Mouse (Mus musculus) urinary bladder, adult 18-20 months (tissue): ENCODE measurements at regions not wholly inside any gene's neighbourhood (a gene's known extent, or its start where the extent isn't known, plus 50 kb on each side); places are given as distances from the start of the nearest gene placed in this dataset.

ENCODE experiments used
- DNase-seq, 2 experiments: peaks; one replicate each; pipeline ENCODE4 v3.0.0; 2022; ENCODE audit warnings: low spot score in 2 of 2, mixed read lengths in 2 of 2

DNA sequence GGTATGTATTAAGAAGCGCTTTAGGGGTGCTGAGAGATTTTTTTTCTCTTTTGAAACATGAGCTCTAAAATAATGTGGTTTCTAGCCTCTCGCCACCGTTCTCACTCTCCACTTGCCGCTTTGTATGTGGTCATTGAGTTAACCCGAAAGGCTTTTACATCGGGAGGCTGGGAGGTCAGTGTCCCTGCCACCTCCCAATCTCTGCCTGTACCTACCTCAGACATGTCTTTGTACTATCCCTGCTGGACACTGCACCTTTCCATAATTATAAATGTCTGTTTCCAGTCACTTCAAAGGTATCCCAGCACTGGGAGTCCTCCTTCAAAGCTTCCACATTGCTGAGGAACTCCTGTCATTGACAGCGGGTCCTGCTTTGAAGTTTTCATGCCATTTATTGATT lies 347.6 kb upstream of the Tbc1d2b start:
- DNase-seq: no peak

- DNase-seq: no peak
These were observed 327.3 kb upstream of the Tbc1d2b start for GRCm38 (mm10) chr9:90597894-90598293.

GRCm38 (mm10) chr9:90556742-90557141 lies 286.1 kb upstream of the Tbc1d2b start:
- no peak for DNase-seq

- DNase-seq: no peak
These were observed 285.6 kb upstream of the Tbc1d2b start for GRCm38 (mm10) chr9:90556216-90556615.

- DNase-seq: no peak
These were observed 277.3 kb upstream of the Tbc1d2b start for GRCm38 (mm10) chr9:90547931-90548330.

DNA sequence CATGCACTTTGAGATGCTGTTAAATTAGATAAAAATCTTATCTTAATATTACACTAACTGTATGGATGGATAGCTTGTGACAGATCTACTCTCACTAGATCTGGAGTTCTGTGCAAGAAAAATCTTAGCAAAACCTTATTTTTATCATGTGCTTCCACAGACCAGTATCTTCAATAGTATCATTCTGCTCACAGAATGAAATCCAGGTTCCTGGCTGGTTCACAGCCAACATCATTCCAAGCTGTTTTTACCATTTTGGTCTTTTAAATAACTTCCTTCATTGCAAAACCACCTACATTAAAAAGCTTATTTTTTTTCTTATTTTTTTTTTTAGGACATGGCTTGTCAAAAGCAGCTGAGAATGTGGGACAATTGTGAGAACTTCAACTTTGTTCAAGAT lies 276.1 kb upstream of the Tbc1d2b start:
- no peak for DNase-seq

DNA sequence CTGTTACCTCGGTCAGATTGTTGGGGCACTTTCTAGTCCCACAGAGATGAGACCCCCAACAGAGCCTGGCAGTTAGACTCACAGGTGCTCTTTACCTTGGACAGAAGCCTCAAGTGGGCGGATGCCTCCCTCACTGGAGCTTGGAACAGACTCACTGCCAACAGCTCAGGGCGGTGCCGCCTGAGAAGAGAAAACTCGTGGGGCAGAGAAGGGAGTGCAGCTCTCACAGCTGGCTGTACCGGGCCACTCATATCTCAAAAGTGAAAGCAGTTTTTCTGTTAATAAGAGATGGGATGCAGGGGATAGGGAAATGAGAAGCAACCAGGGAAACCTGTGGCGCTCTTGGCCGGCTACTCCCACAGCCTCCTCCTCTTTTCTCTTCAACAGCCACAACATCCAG lies 267.1 kb upstream of the Tbc1d2b start:
- DNase-seq: peak in 1 of 2 experiments; percentile 34

GRCm38 (mm10) chr9:90533372-90533771 lies 262.8 kb upstream of the Tbc1d2b start:
- no peak for DNase-seq

GRCm38 (mm10) chr9:90521186-90521585 lies 250.6 kb upstream of the Tbc1d2b start:
- no peak for DNase-seq

GRCm38 (mm10) chr9:90494888-90495287 lies 224.3 kb upstream of the Tbc1d2b start:
- DNase-seq: no peak

DNA sequence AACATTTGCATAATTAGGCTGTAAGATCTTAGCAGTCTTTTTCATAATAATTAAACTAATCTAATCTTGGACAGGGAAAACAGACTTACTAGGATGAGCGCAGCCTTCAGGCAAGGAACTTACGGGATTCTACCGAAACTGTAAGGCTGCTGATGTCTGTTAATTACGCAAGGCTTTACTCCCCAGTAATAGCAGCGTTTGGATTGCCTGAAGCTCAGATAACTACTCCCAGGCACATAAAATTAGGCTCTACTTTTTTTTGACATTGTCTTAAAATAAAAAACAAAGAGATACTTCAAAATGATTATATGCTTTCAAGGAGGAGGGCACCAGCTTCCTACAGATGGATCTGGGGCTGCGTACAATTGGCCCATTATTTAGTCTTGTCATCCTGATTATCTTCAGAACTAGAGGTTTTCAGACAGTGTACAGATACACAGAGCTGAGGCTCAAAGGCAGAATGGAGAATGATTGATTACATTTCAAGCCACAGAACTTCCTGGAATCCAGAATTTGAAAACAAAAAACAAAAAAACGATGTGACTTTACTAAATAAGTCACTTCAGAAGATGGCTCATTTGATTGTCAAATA lies 220.1 kb upstream of the Tbc1d2b start:
- no peak for DNase-seq

DNA sequence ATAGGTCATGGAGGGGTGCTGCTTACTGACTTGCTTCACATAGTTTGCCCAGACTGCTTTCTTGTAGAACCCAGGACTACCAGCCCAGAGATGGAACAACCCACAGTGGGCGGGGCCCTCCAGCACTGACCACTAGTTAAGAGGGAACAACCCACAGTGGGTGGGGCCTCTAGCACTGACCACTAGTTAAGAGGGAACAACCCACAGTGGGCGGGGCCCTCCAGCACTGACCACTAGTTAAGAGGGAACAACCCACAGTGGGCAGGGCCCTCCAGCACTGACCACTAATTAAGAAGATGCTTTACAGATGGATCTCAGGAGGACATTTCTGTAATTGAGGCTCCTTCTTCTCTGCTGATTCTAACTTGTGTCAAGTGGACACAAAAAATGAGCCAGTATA lies 180.0 kb upstream of the Tbc1d2b start:
- no peak for DNase-seq

DNA sequence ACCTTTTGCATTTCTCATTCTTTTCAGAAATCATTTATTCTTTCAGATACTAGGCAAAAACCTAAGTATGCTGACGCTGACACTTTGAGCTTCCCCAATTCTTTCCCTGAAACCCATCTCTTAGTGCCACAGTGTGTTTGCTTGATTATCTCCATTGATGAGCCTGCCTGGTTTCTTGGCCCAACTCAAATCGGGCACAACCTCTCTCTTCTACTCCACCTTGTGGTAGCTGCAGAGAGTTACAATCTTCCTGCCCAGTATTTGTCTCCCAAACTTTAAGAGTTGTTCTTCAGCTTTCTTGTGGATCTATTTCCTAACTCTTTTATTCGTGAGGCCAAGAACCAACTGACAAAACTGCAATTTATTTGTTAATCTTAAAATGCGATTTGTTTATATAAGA lies 176.4 kb upstream of the Tbc1d2b start:
- no peak for DNase-seq

DNA sequence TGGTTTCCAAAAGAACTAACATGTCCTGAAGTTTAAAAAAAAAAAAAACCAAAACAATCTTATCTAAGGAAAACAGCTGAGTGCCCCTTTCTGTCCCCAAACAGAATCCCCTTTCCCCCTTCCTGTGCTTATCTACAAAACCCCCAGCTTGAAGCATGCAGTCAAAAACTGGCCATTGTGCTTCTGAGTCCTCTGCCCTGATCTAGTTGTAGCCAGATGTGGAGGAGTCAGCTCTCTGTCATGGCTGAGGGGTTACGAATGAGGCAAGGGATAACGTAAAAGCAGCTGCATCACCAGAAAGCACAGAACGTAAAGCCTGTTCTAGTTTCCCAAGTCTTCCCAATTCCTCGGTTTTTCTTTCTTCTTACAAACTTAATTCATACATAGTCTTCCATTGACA lies 164.3 kb upstream of the Tbc1d2b start:
- DNase-seq: no peak

GRCm38 (mm10) chr9:90430898-90431297 lies 160.3 kb upstream of the Tbc1d2b start:
- DNase-seq: no peak

GRCm38 (mm10) chr9:90421662-90422061 lies 151.1 kb upstream of the Tbc1d2b start:
- DNase-seq: no peak

- no peak for DNase-seq
These were observed 149.3 kb upstream of the Tbc1d2b start for GRCm38 (mm10) chr9:90419762-90420541.

DNA sequence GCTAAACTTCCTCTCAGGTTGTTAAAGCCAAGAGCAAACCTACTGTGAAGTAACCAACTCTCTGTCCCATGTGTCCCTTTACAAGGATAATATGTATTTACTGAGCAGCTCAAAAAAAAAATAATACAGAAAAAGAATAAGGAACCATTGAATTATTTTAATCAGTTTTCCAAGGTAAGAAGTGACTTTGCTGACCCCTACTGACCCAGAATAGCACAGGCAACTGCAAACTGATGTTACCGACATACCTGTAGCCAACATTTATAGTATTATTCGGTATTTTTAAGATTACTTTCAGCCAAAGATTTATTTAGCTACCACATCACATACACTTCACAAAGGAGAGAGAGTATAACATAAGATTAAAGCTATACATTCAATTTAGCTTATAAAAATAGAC lies 138.2 kb upstream of the Tbc1d2b start:
- DNase-seq: no peak

DNA sequence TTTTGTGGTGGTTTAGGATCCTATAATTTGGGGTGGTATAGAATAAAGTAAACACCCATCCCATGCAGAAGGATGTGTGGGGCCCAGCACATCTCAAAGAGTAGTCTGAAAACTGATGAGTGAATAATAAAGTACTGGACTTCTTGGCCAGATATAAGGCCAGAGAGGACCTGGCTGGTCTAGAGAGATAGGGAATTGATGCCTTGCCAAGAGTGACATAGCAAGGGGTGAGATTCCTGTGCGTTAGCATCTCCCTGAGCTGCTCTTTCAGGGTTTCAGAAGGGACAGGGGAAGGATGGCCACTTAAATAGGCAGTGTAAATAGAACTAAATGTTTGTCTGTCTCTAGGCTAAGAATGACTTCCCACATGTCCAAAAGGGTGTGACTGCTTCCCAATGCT lies 137.0 kb upstream of the Tbc1d2b start:
- DNase-seq: no peak

DNA sequence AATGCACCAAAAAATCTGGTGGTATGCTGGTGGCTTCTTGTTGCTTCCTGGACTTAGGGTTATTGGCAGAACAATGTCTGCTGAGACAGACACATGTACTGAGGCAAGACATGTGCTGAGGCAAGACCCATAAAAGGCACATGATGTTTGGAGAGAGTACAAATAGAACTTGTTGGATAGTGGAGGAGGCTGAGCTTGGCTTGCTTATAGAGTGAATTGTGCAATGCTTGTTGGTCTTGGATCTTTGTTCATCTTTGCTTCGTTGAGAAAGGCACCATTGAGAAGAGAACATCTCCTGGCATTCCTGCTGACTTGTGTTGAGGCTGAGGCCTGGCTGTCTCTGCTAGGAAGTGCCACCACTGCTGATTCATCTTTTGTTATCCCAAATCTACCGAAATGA lies 117.8 kb upstream of the Tbc1d2b start:
- no peak for DNase-seq

DNA sequence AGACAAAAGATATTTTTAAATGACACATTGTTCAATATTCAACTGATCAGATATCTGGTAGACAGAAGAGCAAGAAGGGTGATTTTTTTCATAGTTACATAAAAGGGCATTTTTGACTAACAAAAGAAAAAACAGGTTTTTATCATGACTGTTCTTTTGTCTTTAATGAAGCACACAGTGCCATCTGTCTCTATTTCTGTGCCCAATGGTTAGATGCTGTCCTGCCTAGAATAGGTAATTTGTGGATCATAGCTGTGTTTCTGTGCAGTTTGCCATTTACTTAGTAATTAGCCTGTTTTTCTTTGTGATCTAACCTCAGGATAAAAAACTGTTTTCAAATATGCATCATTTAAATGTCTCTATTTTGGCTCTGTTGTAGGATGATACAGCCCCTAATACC lies 114.4 kb upstream of the Tbc1d2b start:
- no peak for DNase-seq

DNA sequence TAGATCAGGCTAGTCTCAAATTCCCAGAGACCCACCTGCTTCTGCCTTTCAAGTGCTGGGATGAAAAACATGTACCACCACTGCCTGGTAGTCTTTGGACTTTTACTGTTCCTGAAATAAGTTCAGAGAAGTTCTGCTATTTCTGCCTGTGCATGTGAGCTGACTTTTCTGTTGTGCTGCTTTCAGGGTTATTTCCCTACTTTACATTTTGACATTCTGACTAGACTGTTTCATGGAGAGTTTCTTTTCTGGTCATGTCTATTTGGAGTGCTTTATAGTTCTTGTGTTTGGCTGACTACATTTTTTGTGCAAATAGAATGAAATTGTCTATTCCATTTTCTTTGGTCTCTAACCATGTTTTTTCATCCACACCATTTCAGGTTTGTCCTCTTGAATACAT lies 109.5 kb upstream of the Tbc1d2b start:
- no peak for DNase-seq

DNA sequence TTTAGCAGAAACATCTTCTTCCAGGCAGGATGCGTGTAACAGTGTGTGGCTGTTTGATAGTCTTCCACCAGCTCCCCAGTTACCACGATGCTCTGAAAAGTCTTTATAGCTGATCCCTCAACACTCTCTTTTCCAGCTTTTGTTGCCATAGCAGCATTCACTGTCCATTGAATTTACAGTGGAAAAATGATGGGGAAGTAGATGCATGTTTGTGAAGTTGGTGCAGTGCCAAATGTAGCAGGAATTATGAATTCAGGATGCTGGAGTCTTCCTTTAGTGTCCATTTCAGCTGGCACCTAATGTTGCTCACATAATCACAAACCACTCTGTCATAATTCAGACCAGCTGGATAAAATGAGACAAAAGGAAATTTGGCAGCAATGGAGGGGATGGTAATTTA lies 99.0 kb upstream of the Tbc1d2b start:
- no peak for DNase-seq

DNA sequence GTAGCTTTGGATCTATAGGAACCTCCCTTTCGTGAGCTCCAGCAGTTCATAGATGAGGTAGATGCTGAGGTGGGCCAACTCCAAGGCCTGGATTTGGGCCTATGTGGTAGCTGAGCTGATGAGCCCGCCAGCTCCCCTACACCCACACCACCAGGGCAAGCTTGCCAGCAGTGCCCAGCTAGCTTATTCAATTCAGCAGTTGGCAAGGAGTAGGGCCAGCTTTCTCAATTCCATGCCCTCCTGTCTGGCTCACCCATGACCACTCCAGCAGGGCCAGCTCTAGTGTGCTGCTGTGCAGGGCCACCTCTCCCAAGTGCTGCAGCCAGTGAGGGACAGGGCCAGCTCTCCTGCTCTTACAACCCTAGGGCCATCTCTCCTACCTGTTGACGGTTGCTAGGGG lies 97.1 kb upstream of the Tbc1d2b start:
- DNase-seq: no peak
